Comparison of ENCODE assay signal across 9 mouse cellular contexts in the genomic region with DNA sequence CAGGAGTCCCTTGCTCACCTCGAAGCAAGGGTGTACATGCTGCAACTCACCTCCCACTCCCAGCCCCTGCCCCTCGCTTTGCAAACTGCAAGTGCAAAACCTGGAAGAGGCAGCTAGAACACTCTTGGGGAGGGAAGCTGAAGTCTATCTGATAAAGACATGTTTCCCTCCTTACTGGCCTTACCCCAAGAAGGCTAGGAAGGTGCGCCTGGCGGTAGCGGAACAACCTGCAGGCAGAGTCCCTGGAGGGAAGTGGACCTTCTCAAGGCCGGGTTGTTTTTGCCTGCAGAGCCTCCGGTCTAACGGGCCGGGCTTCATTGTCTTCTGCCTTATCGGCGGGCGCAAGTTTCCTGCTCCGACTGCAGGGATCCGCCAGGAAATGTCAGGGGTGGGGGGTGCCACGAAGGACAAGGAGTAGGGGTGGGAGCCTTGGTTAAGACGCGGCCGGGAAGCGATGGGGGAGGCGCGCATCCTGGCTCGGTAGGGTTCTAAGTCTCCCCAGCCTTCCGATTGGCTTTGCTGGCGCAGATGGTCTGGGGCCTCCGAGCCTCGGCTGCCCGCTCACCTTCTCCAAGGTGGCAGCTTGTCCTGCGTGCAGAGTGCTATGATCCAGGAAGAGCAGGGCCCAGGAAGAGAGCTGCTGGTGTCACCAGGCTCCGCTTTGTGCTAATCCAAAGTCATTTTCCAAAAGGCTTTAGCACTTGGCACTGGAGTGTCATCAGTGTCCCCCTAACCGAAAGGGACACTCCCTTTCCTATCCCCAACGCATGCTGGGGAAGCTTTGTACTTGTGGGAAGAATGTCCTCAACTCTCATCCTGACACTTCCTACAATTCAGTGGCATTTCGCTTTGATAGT. TPM values are rescaled to one million over a fixed set of nuclear protein-coding genes. Genes with fewer than 3 reads are reported as not detected.
DNase-seq lines count a peak whose midpoint lies in the region; ATAC-seq and TF ChIP-seq lines count a peak whose summit lies in the region.
"Had no signal": no experiment of that assay in that cellular context is flagged by ENCODE, and none has a peak within 500 bp of the region (broad histone marks: within the 10 kb centered on the region; RNA-seq: fewer than 3 reads in every experiment).

No protein-coding gene starts in this region.

- TF ChIP-seq POLR2A in liver, adult 2 months (IDR thresholded peaks at IDR 0.05; ENCODE audit: extremely low read depth, insufficient read depth, low read length), result no peak

- peak; percentile 52 for TF ChIP-seq CTCF in liver, adult 2 months (IDR thresholded peaks at IDR 0.05; ENCODE audit: low read depth, low read length)

- ATAC-seq in hindbrain, embryonic 14.5 days (ENCODE audit: low FRiP score), result peak; percentile 52
- ATAC-seq in midbrain, embryonic 16.5 days, result peak; percentile 43
- ATAC-seq in inflammation-experienced regulatory T-cells, adult 6 months, result no peak

- H3K4me3 ChIP-seq in hindbrain, embryonic 14.5 days (replicated peaks; ENCODE audit: low read length), result peak overlapping the region; percentile 28
- H3K4me3 ChIP-seq in liver, adult 2 months (ENCODE audit: insufficient read depth, low read depth, low read length), result peak overlapping the region; percentile 54
- peak overlapping the region; percentile 40 for H3K4me3 ChIP-seq in midbrain, embryonic 16.5 days (ENCODE audit: low read depth, low read length)

- H3K36me3 ChIP-seq in hindbrain, embryonic 14.5 days (replicated peaks; ENCODE audit: control insufficient read depth, insufficient read depth), result 0 out of 2 replicates have a peak, but pooled peaks cover 4% of the 10 kb centered on the region
- no peaks in the 10 kb centered on the region for H3K36me3 ChIP-seq in liver, adult 2 months (ENCODE audit: control insufficient read depth, insufficient read depth, low read length)
- no peaks in the 10 kb centered on the region; the same call in 1 of the 2 replicates for H3K36me3 ChIP-seq in midbrain, embryonic 16.5 days (ENCODE audit: control insufficient read depth, insufficient read depth, low read length)

- H3K27ac ChIP-seq in hindbrain, embryonic 14.5 days, result 0 out of 2 replicates have a peak overlapping the region, but pooled peaks have one; percentile 27
- H3K27ac ChIP-seq in liver, adult 2 months (replicated peaks; ENCODE audit: insufficient read depth, low read depth, low read length), result peak overlapping the region; percentile 59
- no peak overlapping the region for H3K27ac ChIP-seq in midbrain, embryonic 16.5 days (ENCODE audit: low read length)

- DNase-seq in ovary, adult 18-20 months (ENCODE audit: low spot score), result peak; percentile 47
- no peak for DNase-seq in ovary, postnatal 10 days (ENCODE audit: low spot score)
- DNase-seq in cerebellum, adult 18-20 months, result peak; percentile 67
- DNase-seq in gastrocnemius, adult 18-20 months (ENCODE audit: low spot score), result peak; percentile 51
- peak; percentile 46 for DNase-seq in hindbrain, embryonic 14.5 days (ENCODE audit: low spot score)
- peak; percentile 19 for DNase-seq in liver, adult 2 months (ENCODE audit: extremely low read depth, low read depth, low spot score)

- under 1% methylated on average over 32 of the region's 32 CpGs for WGBS in hindbrain, embryonic 14.5 days
- 8% methylated on average over 32 of the region's 32 CpGs for WGBS in liver, adult 2 months
- 2% methylated on average over 32 of the region's 32 CpGs for WGBS in midbrain, embryonic 16.5 days

- H3K27me3 ChIP-seq in hindbrain, embryonic 14.5 days (ENCODE audit: control insufficient read depth, insufficient read depth, low read length), result peaks cover 64% of the 10 kb centered on the region
- H3K27me3 ChIP-seq in liver, adult 2 months (ENCODE audit: control insufficient read depth, insufficient read depth, low read length), result no peaks in the 10 kb centered on the region
- peaks cover 43% of the 10 kb centered on the region for H3K27me3 ChIP-seq in midbrain, embryonic 16.5 days (ENCODE audit: control insufficient read depth, insufficient read depth, low read depth, low read length)

- H3K79me2 ChIP-seq in liver, adult 2 months (ENCODE audit: control insufficient read depth, insufficient read depth, low read length), result no peaks in the 10 kb centered on the region

- H3K4me2 ChIP-seq in hindbrain, embryonic 14.5 days (replicated peaks), result peak overlapping the region; percentile 52
- H3K4me2 ChIP-seq in midbrain, embryonic 16.5 days (ENCODE audit: low read length), result peak overlapping the region; percentile 81

- H3K4me1 ChIP-seq in hindbrain, embryonic 14.5 days (replicated peaks; ENCODE audit: control insufficient read depth, insufficient read depth, low read length), result peaks cover 19% of the 10 kb centered on the region
- peaks cover 4% of the 10 kb centered on the region; the same call in 1 of the 2 replicates for H3K4me1 ChIP-seq in liver, adult 2 months (ENCODE audit: control insufficient read depth, insufficient read depth, low read length)
- H3K4me1 ChIP-seq in midbrain, embryonic 16.5 days (ENCODE audit: control insufficient read depth, insufficient read depth, low read length), result peaks cover 25% of the 10 kb centered on the region

- H3K9me3 ChIP-seq in hindbrain, embryonic 14.5 days (ENCODE audit: control insufficient read depth, low read length), result no peaks in the 10 kb centered on the region
- no peaks in the 10 kb centered on the region for H3K9me3 ChIP-seq in midbrain, embryonic 16.5 days (replicated peaks; ENCODE audit: control insufficient read depth, low read length, poor library complexity, severe bottlenecking)
- H3K9me3 ChIP-seq: G1E had no signal

- peak overlapping the region; percentile 55 for H3K9ac ChIP-seq in hindbrain, embryonic 14.5 days
- H3K9ac ChIP-seq in liver, adult 2 months (ENCODE audit: low read depth, low read length), result peak overlapping the region; percentile 24
- H3K9ac ChIP-seq in midbrain, embryonic 16.5 days (ENCODE audit: low read depth, low read length), result peak overlapping the region; percentile 32

RNA-seq across cellular contexts. Expression of a gene that starts 2.4 kb away (rescaled TPM):
- total RNA-seq in gastrocnemius, adult 18-20 months (2021), result 10 to 100 TPM; 17.9 to 18.5 TPM
- 48.3 and 49.3 TPM in 2 replicates for polyA plus RNA-seq in hindbrain, embryonic 14.5 days (2014; fragmentation: Nextera tagmentation; extraction: Ambion mirVana)
- total RNA-seq in liver, adult 2 months (2014; rRNA removed), result 7.7 and 13.5 TPM in 2 replicates
- polyA plus RNA-seq in liver, adult 2 months (2012; rRNA removed), result 6.3 and 8.8 TPM in 2 replicates
- polyA plus RNA-seq in midbrain, embryonic 16.5 days (2015; fragmentation: Nextera tagmentation; extraction: Ambion mirVana), result 38.8 and 42.1 TPM in 2 replicates
- under 1 TPM in 1 of 3 experiments, not detected in 2; 0.69 TPM for polyA plus RNA-seq in inflammation-experienced regulatory T-cells, adult 6 months (2017; shearing (Covaris generic))
- total RNA-seq: G1E had no signal
- polyA plus RNA-seq: G1E had no signal

RNA-seq across cellular contexts. Expression of a gene that starts 8.8 kb away (rescaled TPM):
- under 1 TPM; 0.55 to 0.85 TPM for total RNA-seq in gastrocnemius, adult 18-20 months (2021)
- 0.42 and 1.1 TPM in 2 replicates for polyA plus RNA-seq in hindbrain, embryonic 14.5 days (2014; fragmentation: Nextera tagmentation; extraction: Ambion mirVana)
- 1.5 and 1.6 TPM in 2 replicates for total RNA-seq in liver, adult 2 months (2014; rRNA removed)
- polyA plus RNA-seq in liver, adult 2 months (2012; rRNA removed), result 0.78 and 1.5 TPM in 2 replicates
- polyA plus RNA-seq in midbrain, embryonic 16.5 days (2015; fragmentation: Nextera tagmentation; extraction: Ambion mirVana), result 0.72 and 1.2 TPM in 2 replicates
- polyA plus RNA-seq in inflammation-experienced regulatory T-cells, adult 6 months (2017; shearing (Covaris generic)), result under 1 TPM in 1 of 3 experiments, not detected in 2; 0.54 TPM
- polyA plus RNA-seq: G1E had no signal

RNA-seq across cellular contexts. Expression of a gene that starts 22.4 kb away (rescaled TPM):
- under 1 TPM; 0.34 to 0.57 TPM for total RNA-seq in gastrocnemius, adult 18-20 months (2021)
- polyA plus RNA-seq in hindbrain, embryonic 14.5 days (2014; fragmentation: Nextera tagmentation; extraction: Ambion mirVana), result 3.4 and 3.8 TPM in 2 replicates
- 0.09 TPM in 1 of 2 replicates, not detected in the other for total RNA-seq in liver, adult 2 months (2014; rRNA removed)
- 0.25 and 0.86 TPM in 2 replicates for polyA plus RNA-seq in liver, adult 2 months (2012; rRNA removed)
- 13.8 and 18.4 TPM in 2 replicates for polyA plus RNA-seq in midbrain, embryonic 16.5 days (2015; fragmentation: Nextera tagmentation; extraction: Ambion mirVana)
- 10 to 100 TPM in 1 of 3 experiments, under 1 TPM in 1, not detected in 1; 0.58 to 21.3 TPM for polyA plus RNA-seq in inflammation-experienced regulatory T-cells, adult 6 months (2017; shearing (Covaris generic))

RNA-seq across cellular contexts. Expression of a gene that starts 25.2 kb away (rescaled TPM):
- 1 to 10 TPM; 3.3 to 4.0 TPM for total RNA-seq in gastrocnemius, adult 18-20 months (2021)
- polyA plus RNA-seq in hindbrain, embryonic 14.5 days (2014; fragmentation: Nextera tagmentation; extraction: Ambion mirVana), result 14.2 and 14.3 TPM in 2 replicates
- 27.5 and 27.9 TPM in 2 replicates for total RNA-seq in liver, adult 2 months (2014; rRNA removed)
- 17.4 and 17.7 TPM in 2 replicates for polyA plus RNA-seq in liver, adult 2 months (2012; rRNA removed)
- polyA plus RNA-seq in midbrain, embryonic 16.5 days (2015; fragmentation: Nextera tagmentation; extraction: Ambion mirVana), result 12.7 and 13.8 TPM in 2 replicates
- polyA plus RNA-seq in inflammation-experienced regulatory T-cells, adult 6 months (2017; shearing (Covaris generic)), result 10 to 100 TPM; 11.7 to 19.8 (median 13.9) TPM

RNA-seq across cellular contexts. Expression of a gene that starts 41.1 kb away (rescaled TPM):
- 1 to 10 TPM; 3.2 to 5.5 TPM for total RNA-seq in gastrocnemius, adult 18-20 months (2021)
- 29.9 and 36.6 TPM in 2 replicates for polyA plus RNA-seq in hindbrain, embryonic 14.5 days (2014; fragmentation: Nextera tagmentation; extraction: Ambion mirVana)
- 10.3 and 11.7 TPM in 2 replicates for total RNA-seq in liver, adult 2 months (2014; rRNA removed)
- polyA plus RNA-seq in liver, adult 2 months (2012; rRNA removed), result 8.3 and 16.2 TPM in 2 replicates
- polyA plus RNA-seq in midbrain, embryonic 16.5 days (2015; fragmentation: Nextera tagmentation; extraction: Ambion mirVana), result 34.8 and 35.0 TPM in 2 replicates
- polyA plus RNA-seq in inflammation-experienced regulatory T-cells, adult 6 months (2017; shearing (Covaris generic)), result 10 to 100 TPM in 2 of 3 experiments, 1 to 10 TPM in 1; 5.3 to 16.0 (median 11.6) TPM
